Mouse (Mus musculus) left cerebral cortex, postnatal 10 days (tissue): ENCODE data around the gene Pax8. TPM values are rescaled to one million over a fixed set of nuclear protein-coding genes. Genes with fewer than 3 reads are reported as not detected.

ENCODE experiments used
- DNase-seq, 2 experiments: peaks; one replicate each; pipeline ENCODE4 v3.0.0; 2021 to 2022; ENCODE audit warnings: low spot score in 2 of 2, mixed read lengths in 1 of 2; ENCODE audit errors: extremely low spot score in 1 of 2
- intact Hi-C: fragments of 180-260 bp; cut with DNase I; formaldehyde crosslinking; loops from one replicate; pipeline ENCODE4 v1.15.1; 2025
- total RNA-seq, 2 experiments: library from RNA; stranded (reverse); gene quantifications; 2 replicates each; pipeline ENCODE4 v1.2.3; 2021

Pax8 gene
- total RNA-seq, 2 experiments from 2014 or later: not detected

DNA sequence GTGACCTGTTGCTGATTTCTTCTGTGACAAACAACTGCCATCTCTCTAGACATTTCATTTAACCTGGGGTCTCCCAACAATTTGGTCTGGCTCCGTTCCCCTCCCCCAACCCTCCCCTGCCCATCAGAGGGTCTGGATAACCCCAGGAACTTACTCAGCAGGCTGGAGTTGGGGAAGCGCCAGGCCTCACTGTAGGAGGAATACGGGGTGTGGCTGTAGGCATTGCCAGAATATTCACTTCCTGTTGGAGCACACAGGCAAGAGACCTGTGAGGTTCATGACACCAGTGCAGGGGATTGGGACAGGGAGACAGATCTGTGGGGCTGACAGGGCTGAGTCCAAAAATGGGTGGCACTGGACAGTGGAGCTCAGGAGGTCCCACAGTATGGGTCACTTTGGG lies 52.6 kb downstream of the Pax8 start:
- intact Hi-C loops: no loop called here
- DNase-seq: no peak

DNA sequence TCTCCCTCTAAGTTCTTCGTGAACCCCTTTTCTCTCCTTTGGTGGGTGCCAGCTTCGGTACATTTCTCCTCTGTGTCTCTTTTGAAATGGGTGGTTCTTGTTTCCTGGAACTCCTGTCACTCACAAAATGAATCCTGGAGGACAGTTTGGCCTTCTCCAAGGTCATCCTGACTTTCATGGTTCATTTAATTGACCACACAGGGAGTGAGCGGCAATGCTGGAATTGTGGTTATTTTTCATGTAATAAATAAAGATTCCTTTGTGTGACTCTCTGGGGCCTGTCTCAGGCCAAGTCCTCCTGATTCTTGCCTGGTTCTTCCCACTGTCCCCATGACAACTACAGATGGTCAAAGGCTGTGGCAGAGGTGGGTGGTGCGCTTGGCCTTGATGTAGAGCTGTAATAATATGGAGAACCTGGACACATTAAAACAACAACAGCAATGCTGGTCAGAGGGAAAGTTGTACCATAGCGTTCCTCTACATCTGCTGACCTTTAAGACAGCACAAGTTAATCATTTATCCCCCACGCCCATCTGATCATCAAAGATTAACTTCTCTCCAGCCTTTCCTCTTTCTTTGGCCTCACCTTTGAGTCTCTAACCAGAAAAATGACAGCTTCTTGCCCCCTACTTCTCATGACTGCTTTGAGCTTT lies 54.1 kb downstream of the Pax8 start:
- intact Hi-C loops: no loop called here
- DNase-seq: no peak

DNA sequence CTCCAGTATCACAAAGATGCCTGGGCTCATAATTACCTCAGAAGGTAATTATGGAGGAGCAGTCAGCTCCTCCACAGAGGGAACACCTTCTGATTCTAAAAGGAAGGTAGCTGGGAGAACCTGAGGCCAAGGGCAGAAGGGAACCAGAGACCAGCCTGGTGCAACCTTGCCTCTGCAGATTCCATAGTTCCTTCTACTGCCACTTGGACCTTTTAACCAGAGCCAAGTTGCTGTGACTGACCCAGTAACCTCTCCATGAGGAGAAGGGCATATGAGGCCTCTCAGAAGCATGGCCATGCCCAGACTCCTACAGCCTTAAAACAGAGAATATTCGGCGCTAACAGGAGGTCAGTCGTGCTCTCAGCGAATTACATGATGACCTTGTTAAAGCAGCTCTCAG lies 57.8 kb downstream of the Pax8 start:
- intact Hi-C loops: no loop called here
- no peak for DNase-seq

DNA sequence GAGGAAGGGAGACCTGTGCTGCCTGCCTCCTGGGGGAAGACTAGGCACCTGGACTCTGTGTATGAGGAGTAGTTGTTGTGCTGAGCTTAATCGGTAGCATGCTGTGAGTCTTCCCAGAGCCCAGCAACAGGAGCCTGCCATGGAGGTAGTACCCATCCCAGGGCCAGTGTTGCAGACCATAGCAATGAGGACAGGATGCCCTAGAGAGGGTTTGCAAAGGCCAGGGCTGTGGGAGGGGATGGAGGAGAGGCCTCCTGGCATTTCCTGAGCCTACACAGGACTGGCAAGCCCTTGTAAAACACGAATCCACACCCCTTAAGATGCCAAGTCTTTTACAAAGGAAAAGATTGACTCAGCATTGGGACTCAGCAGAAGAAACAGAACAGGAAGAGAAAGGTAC lies 58.3 kb downstream of the Pax8 start:
- intact Hi-C loops: no loop called here
- DNase-seq: no peak

DNA sequence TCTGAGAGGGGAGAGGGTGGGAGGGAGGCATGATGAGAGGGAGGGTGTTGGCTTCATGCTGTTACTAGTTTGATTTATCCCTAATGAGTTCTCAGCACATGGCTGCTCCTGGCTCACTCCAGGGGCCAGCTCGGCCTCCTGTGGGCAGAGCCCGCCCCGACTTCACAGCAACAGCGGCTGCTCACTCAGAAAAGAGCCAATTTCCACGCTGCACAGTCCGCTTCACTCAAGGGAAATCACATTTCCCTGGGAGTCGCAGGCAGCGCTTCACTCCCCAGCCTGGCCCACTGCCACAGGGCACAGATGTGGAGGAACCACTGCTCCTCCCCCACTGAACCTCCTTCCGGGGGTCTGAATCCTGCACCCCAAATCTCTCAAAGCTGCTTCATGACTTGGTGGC lies 58.7 kb downstream of the Pax8 start:
- intact Hi-C loops: no loop called here
- peak in 1 of 2 experiments; percentile 52 for DNase-seq

DNA sequence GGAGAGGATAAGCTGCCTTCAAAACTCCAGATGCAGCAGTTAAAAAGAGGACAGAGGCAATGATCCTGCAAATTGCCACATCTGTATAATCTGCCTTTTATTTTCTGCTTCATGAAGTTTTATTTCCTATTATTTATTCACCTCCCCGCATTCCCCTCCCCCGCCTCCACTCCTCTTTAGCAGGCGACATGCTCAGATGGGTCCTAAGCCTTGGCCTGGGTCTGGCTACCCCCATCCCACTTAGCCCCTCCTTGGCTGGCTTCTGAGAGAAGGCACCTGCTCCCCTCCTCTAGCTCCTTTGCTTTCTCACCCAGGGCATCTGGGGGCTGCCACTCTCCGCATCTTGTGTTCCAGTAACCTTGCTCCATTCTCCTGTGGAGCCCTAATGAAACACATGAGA lies 61.7 kb downstream of the Pax8 start:
- DNase-seq: no peak
- intact Hi-C loops: no loop called here

DNA sequence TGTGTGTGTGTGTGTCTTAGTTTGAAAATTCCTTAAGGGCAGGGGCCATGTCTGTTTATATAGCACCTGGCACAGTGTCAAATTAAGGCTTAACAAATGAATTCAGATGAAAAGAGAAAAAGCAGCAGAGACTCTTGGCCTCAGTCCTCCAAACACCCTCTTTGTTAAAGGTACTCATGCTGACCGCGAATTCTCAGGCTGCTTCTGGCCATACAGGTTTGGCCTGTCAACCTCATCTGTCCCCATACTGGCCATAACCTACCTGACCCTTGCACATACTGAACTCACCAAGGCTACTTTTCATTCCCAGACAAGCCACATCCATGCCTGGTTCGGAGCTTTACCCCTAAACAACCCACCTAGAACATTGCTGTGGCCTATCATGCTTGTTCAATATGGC lies 62.2 kb downstream of the Pax8 start:
- intact Hi-C loops: no loop called here
- no peak for DNase-seq

DNA sequence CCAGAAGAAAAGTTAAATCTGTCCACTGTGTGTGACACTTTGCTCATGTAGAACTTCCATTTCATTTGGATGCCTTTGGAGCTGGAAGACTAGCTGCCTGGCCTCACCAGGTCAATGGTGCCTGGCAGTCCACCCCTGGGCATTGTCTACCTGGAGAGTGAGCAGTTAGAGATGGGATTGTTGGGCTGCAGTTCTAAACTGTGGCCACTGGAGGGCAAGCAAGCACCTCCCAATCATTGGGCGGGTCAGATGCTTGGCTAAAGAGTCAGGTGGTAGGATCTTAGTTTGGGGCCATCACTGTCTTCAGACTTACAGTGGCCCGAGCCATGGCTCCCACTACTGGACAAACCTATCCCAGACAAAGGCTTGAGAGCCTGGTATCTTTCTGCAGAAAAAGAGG lies 66.2 kb downstream of the Pax8 start:
- intact Hi-C loops: loop anchor here (2.0 to 5.0 kb wide), 3 partner anchors 52 to 160 kb away; no protein-coding TSS in a partner anchor
- DNase-seq: peak; percentile 48 to 64

DNA sequence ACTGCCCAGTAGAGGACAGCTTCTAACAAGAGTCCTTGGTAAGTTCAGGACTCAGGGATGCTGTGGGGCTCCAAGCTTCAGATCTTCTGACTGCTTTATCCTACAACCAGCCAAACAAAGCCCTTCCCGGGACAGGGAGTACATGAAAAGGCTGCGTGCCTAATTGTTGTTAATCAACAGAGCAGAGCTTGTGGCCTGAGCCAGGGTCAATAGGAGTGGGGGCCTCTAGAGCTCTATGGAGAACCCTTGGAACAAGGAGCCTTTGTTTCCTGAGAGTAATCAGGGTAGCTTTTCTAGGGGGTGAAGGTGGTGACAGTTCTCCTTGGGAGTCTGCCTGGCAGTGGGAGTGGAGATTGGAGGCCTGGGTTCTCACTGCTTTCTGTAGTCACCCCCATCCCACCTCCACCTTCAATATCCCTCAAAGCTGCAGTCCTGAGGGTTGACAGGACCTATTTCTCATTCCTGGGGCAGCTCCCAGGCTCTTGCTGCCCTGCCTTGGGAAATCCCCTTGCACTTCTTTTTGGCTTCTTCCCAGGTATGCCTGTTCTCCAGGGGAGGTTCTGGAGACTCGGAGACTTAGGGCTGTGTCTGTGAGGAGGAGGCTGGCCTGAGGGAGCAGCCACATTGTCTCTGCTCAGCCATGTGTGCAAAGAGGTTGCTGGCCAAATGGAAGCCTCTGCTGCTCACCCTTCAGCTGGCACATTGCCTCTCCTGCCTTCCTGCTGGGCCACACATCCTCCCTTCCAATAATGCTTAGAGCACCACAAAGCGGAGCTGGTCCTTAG lies 67.5 kb downstream of the Pax8 start:
- no peak for DNase-seq
- intact Hi-C loops: loop anchor here (2.0 to 5.0 kb wide), 3 partner anchors 51 to 161 kb away; no protein-coding TSS in a partner anchor

DNA sequence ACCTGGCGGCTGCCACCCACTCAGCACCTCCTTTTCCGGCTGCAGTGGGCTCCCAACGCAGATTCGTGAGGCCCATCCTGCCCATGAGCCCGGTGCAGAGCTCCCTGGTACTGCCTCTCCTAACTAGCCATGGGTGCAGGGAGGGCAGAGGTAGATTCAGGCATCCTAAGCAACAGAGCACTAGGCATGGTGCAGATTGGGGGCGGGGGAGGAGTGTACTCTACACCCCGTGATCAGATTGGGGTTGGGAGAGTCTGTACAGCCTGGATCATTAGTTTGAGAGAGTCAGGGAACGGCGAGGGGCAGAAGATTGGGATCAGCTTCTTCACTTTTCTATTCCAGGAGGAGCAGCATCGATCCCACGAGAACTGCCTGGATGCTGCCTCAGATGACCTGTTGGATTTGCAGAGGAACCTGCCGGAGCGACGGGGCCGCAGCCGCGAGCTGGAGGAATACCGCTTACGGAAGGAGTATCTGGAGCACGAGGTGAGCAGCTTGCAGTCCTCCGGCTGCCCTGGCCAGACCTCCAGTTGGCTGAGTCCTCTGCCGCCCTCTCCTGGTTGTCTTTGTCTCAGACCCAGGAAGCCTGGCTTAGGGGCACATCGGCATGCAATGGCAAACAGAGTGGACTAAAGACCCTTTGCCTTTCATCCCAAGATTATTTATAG lies 69.9 kb downstream of the Pax8 start:
- peak in 1 of 2 experiments; percentile 81 for DNase-seq
- intact Hi-C loops: loop anchor here (5.0 kb wide), 2 partner anchors 48 to 108 kb away; no protein-coding TSS in a partner anchor

DNA sequence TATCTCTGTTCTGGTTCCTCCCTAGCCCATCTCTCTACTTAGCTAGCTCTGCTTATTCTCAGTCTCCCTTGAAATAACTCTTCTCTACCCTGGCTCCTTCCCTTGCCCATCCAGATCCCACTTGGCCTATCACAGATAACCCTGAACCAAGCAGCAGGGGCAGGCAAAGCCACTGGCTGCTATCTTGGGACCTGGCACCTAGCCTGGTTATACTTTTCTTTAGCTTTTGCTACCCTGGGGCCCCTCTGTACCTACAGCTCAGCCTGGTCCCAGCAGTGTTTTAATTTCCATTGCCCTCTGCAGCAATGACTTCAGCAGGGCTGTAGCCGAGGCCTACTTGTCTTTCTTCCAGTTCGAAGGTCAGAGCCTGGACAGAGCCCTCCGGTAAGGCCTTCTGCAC lies 74.7 kb downstream of the Pax8 start:
- no peak for DNase-seq
- intact Hi-C loops: no loop called here

DNA sequence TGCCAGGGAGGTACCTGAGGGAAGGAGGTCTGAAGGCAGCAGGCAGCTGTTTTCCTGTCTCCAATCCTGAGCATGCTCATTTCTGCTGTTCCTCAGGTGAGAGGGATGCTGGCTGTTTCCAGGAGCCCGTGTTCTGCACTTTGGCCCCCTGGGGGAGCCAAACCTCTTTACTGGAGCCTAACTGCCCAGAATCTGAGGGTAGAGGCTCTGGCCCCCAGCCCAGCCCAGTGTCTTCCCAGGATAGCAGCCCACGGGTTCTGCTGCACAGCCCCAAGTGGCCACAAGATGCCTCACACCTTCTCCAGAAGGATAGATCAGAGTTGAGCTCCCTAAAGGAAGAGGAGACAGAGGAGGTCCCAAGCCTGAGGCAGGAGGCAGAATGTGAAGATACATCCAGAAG lies 78.3 kb downstream of the Pax8 start:
- DNase-seq: no peak
- intact Hi-C loops: no loop called here

DNA sequence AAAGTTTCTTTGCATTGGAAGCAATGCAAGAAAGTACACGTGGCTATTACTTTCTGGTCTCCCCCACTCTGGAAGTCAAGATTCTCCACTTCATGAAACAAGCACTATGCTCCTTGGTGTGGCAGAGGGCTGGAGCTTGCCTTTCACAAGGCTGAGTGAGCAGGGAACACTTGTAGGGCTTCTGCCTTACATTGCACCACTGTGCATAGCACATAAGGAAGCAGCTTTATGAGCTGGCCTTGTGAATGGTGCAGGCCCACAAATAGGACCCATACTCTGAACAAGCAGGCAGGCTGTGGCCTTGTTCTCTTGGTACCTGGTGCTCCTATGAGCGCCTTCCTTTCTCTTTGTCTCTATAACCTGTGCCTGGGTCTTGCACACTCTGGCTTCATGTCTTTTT lies 82.1 kb downstream of the Pax8 start:
- no peak for DNase-seq
- intact Hi-C loops: no loop called here

DNA sequence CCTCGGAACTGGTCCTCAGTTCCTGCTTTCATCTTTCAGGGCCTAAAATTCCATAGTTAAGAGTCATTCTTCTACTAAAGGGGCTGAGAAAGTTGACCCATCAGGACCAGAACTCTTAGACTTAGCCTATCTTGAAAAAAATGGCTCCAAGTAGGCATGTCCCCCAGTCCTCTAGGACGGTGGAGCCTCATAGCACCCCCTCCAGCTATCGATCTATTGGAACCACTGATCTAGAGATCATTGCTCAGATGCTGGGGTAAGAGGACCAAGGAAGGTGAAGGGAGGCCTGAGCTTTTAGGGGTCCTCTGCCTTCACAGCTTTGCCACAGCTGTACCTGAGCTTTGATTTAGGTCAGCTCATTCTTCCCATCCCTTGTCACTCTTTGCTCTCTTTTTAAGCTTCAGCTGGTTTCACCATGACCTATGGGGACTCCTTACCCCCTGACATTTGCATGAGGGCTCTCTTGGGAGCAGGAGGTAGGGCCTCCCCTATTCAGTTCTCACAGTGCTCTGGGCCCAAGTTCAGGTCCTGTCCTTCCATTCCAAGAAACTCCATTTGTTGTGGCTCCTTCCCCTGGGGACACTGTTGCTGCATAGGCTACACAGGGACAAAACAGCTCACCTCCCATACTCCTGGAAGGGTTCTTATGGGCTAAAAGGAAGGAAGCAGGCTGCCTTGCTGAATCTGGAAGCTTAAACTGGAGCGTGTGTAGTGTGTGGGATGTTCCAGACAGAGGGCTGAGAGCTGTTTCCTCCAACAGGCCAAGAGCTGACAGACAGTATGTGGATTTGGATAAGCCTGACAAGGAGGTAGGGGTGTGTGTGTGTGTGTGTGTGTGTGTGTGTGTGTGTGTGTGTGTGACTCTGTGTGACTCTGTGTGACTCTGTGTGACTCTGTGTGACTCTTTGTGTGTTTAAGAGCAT lies 87.8 kb downstream of the Pax8 start:
- no peak for DNase-seq
- intact Hi-C loops: no loop called here

DNA sequence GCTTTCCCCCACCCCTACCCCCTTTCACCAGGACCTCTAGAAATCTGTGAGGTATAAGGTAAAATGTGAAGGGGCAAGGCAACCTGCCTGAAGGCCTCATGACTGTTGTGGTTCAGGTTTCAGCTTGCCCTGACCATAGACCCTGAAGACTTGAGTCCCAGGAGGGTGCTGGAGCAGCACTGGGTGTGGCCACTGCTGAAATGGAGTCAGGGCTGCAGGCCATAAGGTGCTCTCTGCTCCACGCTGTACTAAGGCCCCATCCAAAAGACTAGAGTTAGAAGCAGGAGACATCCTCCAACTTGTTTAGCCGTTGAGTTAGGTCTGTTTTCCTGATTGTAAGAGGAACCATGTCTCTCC lies 88.5 kb downstream of the Pax8 start:
- no peak for DNase-seq
- intact Hi-C loops: no loop called here

DNA sequence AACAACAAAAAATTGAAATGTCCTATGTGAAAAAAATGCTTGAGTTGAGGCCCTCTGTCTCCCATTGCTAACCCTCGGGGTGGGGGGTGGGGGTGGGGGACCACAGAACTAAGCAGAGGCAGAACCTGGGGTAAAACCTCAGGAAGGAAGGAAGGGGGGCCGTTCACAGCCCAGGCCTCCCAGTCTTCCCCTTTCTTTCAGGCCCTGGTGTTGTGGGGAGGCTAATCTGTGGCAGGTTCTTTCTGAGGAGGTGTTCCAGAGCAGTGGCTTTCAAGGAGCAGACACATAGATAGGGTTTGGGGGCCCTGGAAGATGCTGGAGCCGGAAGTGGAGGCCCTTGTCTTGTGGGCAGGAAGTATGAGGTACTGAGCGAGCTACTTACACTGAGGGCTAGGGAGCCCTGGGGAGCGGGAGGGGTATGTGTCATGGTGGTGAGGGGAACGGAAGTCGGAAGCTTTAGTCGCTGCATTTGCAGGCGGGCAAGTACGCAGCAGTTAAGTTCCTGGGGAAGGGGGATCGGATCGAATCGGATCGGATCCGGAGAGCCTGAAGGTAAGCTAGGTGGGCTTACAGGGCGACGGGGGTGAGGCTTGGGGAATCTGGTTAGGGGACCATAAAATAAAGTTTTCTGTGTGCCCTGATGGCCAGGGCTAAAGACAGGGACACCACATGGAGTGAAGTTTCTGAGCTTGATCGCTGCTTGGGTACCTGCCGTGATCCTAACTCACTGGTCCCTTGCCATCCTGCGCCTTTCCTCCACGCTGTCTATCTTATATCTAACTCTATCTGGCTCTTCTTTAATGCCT lies 89.0 kb downstream of the Pax8 start:
- intact Hi-C loops: no loop called here

DNA sequence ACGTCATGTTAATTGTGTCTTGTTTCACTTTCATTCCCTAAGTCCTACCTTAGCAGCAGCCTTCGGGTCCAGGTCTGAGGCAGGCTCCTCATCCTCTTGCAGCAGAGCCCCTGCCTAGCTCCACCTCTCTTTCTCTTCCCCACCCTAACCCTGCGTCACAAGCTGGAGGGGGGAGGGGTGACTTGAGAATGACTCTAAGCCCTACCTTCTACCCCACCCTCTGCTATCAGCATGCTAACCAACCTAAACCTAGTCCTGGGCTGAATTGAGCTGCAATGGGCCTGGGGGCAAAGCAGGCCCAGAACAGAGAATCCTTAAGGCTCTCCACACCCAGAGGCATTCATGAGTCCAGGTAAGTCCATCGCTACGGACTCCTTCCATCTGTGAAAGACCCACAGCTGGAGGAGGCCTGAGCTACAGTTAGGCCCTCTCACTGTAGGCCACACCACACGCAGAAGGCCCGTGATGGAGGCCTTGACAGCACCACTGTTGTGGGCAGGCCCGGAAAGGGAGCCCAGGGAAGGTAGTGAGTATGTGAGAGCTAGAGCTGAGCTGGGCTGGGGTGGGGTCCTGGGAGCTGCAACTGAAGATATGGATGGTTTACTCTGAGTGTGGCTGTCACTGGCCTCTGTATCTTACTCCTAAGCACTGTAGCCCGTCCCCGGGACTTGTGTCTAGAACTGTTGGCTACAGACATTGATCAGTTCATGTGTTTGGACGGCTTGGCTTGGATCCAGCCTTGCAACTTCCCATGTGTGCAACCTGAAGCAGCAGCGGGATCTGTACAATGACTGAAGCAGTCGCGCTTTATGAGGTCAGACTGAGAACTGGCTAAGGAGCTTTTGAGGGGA lies 90.1 kb downstream of the Pax8 start:
- intact Hi-C loops: no loop called here
- DNase-seq: no peak

More for the DNA sequence above, 89.0 kb downstream of the Pax8 start:
- DNase-seq: no peak
